Mouse (Mus musculus): ENCODE measurements at regions not wholly inside any gene's neighbourhood (a gene's known extent, or its start where the extent isn't known, plus 50 kb on each side); places are given as distances from the start of the nearest gene placed in this dataset.

- TF ChIP-seq CTCF (IDR thresholded peaks at IDR 0.05; ENCODE audit: insufficient read depth, low read depth, low read length), result no peak
- no peak for TF ChIP-seq POLR2A (IDR thresholded peaks at IDR 0.05; ENCODE audit: insufficient read depth, low read depth, low read length)
Observed at GRCm38 (mm10) chr14:76899331-76899730, 137.2 kb upstream of the Ccdc122 start.

Measured in olfactory bulb, adult 2 months (tissue).